Mouse (Mus musculus) kidney, adult 18-20 months (tissue): ENCODE results near the gene Unc45a.

ENCODE experiments used
- DNase-seq: peaks from one replicate; pipeline ENCODE4 v3.0.0; 2021

Unc45a gene

DNA sequence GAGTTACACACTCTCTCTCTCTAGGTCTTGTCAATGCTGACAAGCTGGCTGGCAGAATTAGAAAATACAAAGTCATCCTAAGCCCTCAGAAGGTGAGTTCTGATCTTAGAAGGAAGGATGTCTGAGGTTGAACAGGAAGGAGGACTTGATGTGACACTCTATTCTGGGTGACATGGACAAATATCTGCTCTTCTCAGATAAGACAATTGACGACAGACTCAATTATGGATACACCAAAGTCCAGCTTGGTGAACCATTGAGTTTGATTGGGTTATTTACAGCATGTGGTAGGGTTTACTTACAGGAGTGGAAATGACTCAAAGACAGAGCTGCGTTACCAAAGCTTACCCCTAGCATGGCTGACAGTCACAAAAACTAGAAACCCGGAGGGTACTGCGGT is 64.4 kb downstream of the Unc45a start:
- no peak for DNase-seq
